Mouse (Mus musculus) Patski (cell line): ENCODE data around the gene Tulp2. TPM values are rescaled to one million over a fixed set of nuclear protein-coding genes. Genes with fewer than 3 reads are reported as not detected.

Experiments used
- ATAC-seq: fragments of 100-300 bp; one replicate; pipeline ENCODE4 v1.8.0; 2021
- CTCF ChIA-PET: fragments of 350-600 bp; sonication (Branson Sonifier 250); formaldehyde crosslinking; loops from one replicate; lab custom pipeline; 2022; ENCODE audit warnings: inconsistent platforms; lab: Charles Lee
- POLR2A ChIA-PET: fragments of 350-600 bp; sonication (Branson Sonifier 250); formaldehyde crosslinking; loops from one replicate; lab custom pipeline; 2022; ENCODE audit warnings: antibody characterized with exemption, inconsistent platforms; lab: Charles Lee
- DNase-seq: peaks from one replicate; pipeline ENCODE4 v3.0.0-alpha.2; 2011; ENCODE audit warnings: low read depth, low spot score
- H3K27me3 ChIP-seq: fragments of 371-371 bp; one replicate; pipeline ENCODE4 v1.5.1; 2021
- CTCF ChIP-seq: fragments of 100-300 bp; IDR thresholded peaks from one replicate; pipeline ENCODE4 v1.5.1; 2021
- in situ Hi-C: fragments of 300-500 bp; cut with MboI; formaldehyde crosslinking; loops from 3 replicates; pipeline ENCODE4 v1.11.1; 2018; ENCODE audit warnings: low pct_unique_long_range_greater_than_20kb, mixed read lengths
- polyA plus RNA-seq: library from polyadenylated mRNA; unstranded; gene quantifications from one replicate; pipeline ENCODE4 v1.2.3, GENCODE M21; 2021

Gene Tulp2
- polyA plus RNA-seq, 1 experiment from 2014 or later: 0.47 TPM

DNA sequence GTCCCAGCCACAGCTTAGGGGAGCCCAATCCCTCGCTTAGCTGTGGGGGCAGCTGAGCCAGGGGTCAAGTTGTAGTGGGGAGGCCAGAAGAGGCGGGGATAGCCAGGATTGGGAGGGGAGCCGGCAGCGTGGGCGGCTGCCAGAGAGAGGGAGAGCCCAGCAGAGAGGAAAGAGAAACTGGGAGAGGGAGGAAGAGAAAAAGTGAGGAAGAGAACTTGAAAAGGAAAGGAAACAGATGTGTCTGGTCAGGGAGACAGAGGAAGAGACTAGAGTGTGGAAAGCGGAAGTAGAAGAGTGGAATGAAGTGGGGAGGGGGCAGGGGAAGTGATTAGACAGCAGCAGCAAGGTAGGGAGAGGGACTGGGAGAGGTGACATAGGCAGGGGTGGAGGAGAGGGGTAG lies 47.8 kb downstream of the Tulp2 start:
- TF ChIP-seq CTCF: no peak
- POLR2A ChIA-PET: no interaction called here
- no peaks in the 10 kb centered on the region for H3K27me3 ChIP-seq
- in situ Hi-C loops: no loop called here
- CTCF ChIA-PET: no interaction called here
- DNase-seq: no peak
- ATAC-seq: no peak

DNA sequence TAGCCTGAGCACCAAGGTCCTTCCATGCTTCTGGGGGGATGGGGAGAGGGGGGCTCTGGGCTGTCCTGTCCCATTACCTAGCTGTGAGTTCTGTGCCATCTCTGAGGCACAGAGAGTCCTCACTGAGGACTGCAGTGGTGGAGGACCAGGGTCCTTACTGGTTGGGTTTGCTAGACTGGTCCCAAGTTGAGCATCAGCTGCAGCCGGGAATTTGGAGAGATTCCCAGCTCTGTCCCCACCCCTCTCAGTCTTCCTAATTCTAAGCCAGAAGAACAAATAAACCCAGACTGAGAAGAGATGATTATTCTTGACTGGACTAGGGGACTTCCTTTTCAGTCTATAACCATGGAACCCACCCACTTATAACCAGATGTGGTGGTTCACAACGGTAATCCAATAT lies 49.0 kb downstream of the Tulp2 start:
- POLR2A ChIA-PET: no interaction called here
- TF ChIP-seq CTCF: no peak
- ATAC-seq (no peak), DNase-seq (no peak)
- in situ Hi-C loops: no loop called here
- CTCF ChIA-PET: no interaction called here
- no peaks in the 10 kb centered on the region for H3K27me3 ChIP-seq

DNA sequence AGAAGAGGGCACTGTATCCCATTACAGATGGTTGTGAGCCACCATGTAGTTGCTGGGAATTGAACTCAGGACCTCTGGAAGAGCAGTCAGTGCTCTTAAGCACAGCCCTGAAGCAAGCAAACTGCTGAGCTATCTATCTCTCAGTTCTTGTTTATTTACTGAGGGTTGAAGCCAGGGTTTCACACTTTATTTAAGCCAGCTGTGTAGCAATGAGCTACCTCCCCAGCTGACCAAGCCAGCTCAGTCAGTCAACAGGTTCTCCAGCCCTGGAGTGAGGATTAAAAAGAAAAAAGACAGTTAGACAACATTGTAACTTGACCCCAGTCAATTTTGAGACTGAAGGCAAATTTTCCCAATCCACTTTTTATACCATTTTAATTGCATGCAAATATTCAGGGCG lies 54.0 kb downstream of the Tulp2 start:
- DNase-seq (no peak), ATAC-seq (no peak)
- TF ChIP-seq CTCF: no peak
- H3K27me3 ChIP-seq: no peaks in the 10 kb centered on the region
- in situ Hi-C loops: no loop called here
- CTCF ChIA-PET: interaction anchor here (0.9 kb wide), 1 partner anchor 17 kb away, joined by 3 read pairs; no protein-coding TSS in a partner anchor
- POLR2A ChIA-PET: no interaction called here

DNA sequence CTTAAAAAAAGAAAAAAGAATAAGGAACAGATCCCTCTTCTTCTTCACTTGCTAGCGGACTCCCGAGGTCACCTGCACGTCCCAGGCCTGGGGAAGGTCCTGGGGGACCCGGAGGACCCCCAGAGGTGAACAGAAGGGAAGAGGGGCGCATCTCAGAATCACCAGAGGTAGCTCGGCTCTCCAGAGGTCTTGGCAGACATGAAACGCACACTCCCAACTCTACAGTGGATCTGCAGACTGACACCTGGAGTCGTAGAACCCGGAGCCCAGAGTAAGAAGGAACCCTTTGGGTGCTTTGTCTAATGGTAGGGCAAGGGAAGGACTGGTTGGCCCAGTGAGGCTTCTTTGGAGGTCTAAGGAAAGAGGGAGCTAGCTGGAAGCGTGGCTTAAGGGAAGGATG lies 55.9 kb downstream of the Tulp2 start:
- CTCF ChIA-PET: interaction anchor here (0.7 to 1.8 kb wide), 3 partner anchors 9 to 67 kb away, joined by 3 to 6 read pairs (median 3); no protein-coding TSS in a partner anchor
- DNase-seq: no peak
- no peak for TF ChIP-seq CTCF
- ATAC-seq: no peak
- POLR2A ChIA-PET: interaction anchor here (1.4 kb wide), 1 partner anchor 13 kb away, joined by 3 read pairs; no protein-coding TSS in a partner anchor
- in situ Hi-C loops: no loop called here
- no peaks in the 10 kb centered on the region for H3K27me3 ChIP-seq

DNA sequence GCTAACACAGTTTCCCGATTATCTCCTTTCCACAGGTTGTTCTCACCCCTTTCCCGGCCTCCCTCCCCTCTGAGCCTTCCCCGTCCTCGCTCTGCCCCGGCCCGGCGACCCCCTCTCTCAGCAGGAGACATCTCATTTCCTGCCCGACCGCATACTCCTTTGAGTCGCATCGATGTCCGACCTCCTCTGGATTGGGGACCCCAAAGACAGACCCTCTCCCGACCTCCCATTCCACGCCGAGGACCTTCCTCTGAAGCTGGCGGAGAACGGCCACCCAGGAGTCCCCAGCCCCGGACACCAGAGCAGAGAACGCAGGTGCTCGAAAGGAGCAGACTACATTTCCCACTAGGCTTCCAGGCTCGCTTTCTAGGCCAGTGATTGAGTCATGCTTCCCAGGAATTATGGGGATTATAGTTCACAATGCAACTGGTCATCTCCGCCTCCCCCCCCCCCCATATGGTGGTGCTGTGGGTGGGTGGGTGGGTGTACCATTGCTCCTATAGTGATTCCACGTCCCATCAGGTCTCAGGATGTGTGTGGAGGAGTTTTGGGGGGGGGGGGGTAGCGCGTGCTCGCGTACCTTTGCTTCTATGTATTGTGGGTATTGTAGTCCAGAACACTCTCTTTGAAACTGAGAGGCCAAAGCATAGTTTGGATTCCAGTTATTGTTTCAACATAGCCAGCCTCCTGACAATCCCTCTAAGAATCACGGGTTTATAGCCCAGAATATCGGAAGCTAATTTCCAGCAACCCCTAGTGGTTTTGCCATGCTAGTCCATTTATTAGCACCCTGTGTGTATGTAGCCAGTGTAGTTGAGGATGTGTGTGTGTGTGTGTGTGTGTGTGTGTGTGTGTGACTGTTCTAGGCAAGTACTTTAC lies 56.7 kb downstream of the Tulp2 start:
- no peak for TF ChIP-seq CTCF
- CTCF ChIA-PET: interaction anchor here (0.7 to 1.8 kb wide), 7 partner anchors 10 to 67 kb away, joined by 3 to 7 read pairs (median 4); no protein-coding TSS in a partner anchor
- no peak for DNase-seq
- no peaks in the 10 kb centered on the region for H3K27me3 ChIP-seq
- peak; percentile 65 for ATAC-seq
- POLR2A ChIA-PET: interaction anchor here (0.7 to 1.4 kb wide), 5 partner anchors 13 to 33 kb away, joined by 3 to 4 read pairs (median 3); no protein-coding TSS in a partner anchor
- in situ Hi-C loops: no loop called here

DNA sequence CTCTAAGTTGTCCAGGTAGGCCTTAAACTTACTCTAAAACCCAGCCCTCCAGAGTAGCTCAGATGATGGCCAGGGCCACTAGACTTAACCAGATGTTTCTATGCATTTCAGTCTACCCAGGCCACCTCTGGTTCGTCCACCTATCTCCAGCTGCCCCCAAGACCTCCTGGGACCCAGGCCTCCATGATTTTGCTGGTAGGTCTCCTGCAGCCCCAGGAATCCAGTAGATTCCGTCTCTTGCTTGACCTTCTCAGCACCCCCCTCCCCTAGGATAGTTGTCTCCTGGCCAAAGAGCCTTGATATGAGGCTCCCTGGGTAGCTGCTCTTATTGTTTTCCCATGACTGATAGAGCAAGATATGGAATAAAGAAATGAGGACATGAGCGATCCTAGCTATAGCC lies 57.4 kb downstream of the Tulp2 start:
- POLR2A ChIA-PET: interaction anchor here (0.6 to 1.4 kb wide), 4 partner anchors 12 to 48 kb away, joined by 3 to 4 read pairs (median 3); no protein-coding TSS in a partner anchor
- no peak for DNase-seq
- in situ Hi-C loops: no loop called here
- CTCF ChIA-PET: interaction anchor here (0.8 to 1.8 kb wide), 7 partner anchors 16 to 68 kb away, joined by 3 to 7 read pairs (median 4); partner anchors contain the start of gene Nucb1
- ATAC-seq: no peak
- TF ChIP-seq CTCF: no peak
- H3K27me3 ChIP-seq: no peaks in the 10 kb centered on the region

DNA sequence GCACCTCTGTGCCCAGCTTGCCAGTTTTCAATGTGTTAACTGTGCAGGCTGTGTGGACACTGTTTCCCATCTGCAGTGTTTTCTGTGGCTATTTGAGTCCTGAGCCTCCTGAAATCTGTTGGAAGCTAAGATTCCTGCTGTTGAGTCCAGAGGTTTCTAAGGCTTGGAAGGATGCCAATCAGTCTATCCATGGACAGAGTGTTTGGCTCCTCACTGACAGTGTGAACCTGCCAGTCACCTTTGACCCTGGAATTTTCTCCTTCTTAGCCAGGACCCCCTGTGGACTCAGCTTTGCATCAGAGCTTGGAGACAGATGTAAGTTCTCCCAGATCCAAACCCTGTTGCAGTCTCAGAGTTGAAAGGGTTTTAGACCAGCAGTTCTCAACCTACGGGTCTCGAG lies 58.5 kb downstream of the Tulp2 start:
- DNase-seq: no peak
- TF ChIP-seq CTCF: no peak
- H3K27me3 ChIP-seq: no peaks in the 10 kb centered on the region
- no peak for ATAC-seq
- CTCF ChIA-PET: interaction anchor here (0.9 to 1.7 kb wide), 3 partner anchors 15 to 63 kb away, joined by 3 to 7 read pairs (median 4); no protein-coding TSS in a partner anchor
- in situ Hi-C loops: no loop called here
- POLR2A ChIA-PET: interaction anchor here (0.6 to 1.4 kb wide), 4 partner anchors 9 to 41 kb away, joined by 3 read pairs; no protein-coding TSS in a partner anchor

DNA sequence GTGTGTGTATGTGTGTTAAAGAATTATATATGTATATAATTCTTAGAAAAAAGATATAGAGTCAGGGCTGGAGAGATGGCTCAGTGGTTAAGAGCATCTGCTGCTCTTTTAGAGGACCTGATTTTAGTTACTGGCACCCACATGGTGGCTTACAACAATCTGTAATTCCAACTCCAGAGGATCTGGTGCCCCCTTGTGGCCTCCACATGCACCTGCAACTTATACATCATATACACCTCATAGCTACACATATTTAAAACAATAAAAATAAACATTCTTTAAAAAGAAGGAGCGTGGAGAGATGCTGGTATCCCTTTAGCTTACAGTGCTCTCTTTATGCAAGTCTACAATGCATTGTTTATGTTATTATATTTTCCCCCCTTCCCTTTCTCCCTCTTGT lies 62.8 kb downstream of the Tulp2 start:
- ChIA-PET CTCF (no interaction called here), POLR2A (interaction anchor here (0.8 kb wide), 1 partner anchor 78 kb away, joined by 5 read pairs; the partner anchor contains the start of gene Bax)
- ATAC-seq: no peak
- no peaks in the 10 kb centered on the region for H3K27me3 ChIP-seq
- no peak for DNase-seq
- in situ Hi-C loops: no loop called here
- no peak for TF ChIP-seq CTCF

DNA sequence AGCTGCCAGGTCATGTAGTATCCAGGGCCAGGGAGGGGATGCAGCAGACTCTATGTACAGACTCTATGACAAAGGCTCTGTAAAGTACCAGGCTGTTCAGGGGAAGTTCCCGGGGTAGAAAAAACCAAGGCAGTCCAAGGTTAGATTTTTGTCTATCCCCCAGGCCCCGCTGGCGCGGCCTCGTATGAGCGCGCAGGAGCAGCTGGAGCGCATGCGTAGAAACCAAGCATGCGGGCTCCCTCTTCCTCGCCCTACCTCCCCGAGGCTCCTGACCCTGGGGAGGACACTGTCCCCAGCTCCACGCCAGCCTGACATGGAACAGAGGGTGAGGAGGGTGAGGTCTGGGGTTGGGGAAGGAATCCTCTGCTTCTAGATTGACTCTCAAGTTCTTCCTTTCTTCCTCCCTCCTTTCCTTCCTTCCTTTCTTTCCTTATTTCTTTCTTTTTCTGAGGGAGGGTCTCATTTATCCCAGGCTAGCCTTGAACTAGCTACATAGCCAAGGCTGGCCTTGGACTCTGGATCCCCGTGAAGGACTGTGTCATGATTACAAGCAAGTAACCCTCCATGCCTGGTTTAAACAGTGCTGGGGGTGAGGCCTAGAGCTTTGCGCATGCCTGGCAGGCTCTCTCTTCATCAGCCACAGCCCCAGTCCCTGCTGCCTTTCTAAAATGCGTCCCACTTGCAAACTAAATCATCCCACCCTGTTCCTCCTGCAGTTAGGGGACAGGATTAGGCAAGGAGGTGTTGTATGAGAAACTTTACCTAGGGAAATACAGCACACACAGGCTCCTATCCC lies 68.2 kb downstream of the Tulp2 start:
- no peaks in the 10 kb centered on the region for H3K27me3 ChIP-seq
- TF ChIP-seq CTCF: no peak
- POLR2A ChIA-PET: interaction anchor here (1.1 kb wide), 1 partner anchor 10 kb away, joined by 3 read pairs; no protein-coding TSS in a partner anchor
- CTCF ChIA-PET: interaction anchor here (1.2 to 1.7 kb wide), 2 partner anchors 11 to 44 kb away, joined by 3 to 4 read pairs; no protein-coding TSS in a partner anchor
- no peak for DNase-seq
- no peak for ATAC-seq
- in situ Hi-C loops: no loop called here
